Mouse (Mus musculus) liver, adult 10 weeks (tissue): Measurements from ENCODE around the gene Wdr91. TPM values are rescaled to one million over a fixed set of nuclear protein-coding genes. Genes with fewer than 3 reads are reported as not detected.

Experiments
- polyA plus RNA-seq: library from polyadenylated mRNA; stranded (reverse); fragments of 350-450 nt; fragmentation: Illumina TruSeq; extraction: RNeasy Lipid Tissue Mini Kit (QIAGEN cat#74804); gene quantifications from one replicate; pipeline ENCODE4 v1.2.3, GENCODE M21; 2014; ENCODE audit warnings: low read depth, low replicate concordance

Gene Wdr91
- polyA plus RNA-seq, result 7.9 TPM

DNA sequence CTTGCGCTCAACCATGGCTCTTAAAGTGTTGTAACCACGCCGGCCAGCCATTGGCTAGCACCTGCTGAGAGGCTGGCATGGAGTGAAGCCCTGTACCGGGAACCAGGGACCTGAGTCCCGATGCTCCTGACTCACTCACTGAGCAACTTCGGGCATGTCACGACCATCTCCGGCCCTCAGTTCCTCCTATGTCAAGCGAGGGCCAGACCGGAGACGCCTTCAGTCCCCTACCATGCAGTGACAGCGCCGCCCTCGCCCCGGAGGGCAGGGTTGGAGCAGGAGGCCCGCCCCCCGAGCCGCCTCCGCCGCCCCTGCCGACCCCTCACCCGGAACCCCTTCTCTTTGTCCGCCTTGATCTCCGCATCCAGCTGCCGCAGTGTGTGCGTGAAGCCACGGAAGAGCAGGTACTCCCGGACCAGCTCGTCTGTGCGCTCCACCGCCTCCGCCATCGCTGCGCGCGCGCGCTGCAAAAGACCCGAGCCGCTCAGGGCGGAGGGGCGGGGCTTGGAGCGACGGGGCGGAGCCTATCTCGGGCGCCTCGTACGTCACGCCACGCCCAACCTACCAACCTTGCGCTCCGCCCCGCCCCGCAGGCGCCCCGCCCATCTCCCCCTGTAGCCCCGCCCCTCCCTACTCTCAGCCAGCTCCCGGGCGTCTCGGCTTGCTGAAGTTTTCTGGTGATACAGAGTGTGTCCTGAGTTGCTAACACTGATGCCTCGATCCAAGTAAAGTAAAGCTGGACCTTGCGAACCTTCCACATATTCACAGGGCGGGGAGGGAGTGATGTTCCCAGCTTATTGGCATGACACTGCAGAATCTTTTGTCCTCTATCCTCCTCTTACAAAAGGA, at the start of gene Wdr91:
Wdr91 (minus strand) TSS at position 506 of the 849 bp plus-strand sequence.

DNA sequence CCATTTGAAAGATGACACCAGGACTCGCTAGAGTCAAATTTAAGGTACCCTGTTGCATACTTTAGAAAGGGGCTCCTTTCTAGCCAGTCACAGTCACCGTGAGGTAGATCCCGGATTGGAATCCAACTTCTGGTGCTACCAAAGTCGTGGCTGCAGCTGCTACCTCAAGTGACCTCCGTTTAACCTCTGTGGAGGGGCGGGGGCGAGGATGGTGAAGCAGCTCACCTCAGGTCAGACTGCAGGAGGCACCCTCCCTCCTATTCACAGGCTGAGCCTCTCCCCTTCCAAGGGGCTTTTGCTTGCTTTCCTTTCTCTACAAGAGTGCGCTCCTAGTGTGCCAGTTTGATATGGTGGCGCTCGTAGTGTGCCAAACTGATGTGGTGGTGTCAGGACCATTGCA, 9.3 kb upstream of the Wdr91 start, which contains the start of gene Stra8:
Stra8 (plus strand) TSS at position 208 of the 400 bp plus-strand sequence.

DNA sequence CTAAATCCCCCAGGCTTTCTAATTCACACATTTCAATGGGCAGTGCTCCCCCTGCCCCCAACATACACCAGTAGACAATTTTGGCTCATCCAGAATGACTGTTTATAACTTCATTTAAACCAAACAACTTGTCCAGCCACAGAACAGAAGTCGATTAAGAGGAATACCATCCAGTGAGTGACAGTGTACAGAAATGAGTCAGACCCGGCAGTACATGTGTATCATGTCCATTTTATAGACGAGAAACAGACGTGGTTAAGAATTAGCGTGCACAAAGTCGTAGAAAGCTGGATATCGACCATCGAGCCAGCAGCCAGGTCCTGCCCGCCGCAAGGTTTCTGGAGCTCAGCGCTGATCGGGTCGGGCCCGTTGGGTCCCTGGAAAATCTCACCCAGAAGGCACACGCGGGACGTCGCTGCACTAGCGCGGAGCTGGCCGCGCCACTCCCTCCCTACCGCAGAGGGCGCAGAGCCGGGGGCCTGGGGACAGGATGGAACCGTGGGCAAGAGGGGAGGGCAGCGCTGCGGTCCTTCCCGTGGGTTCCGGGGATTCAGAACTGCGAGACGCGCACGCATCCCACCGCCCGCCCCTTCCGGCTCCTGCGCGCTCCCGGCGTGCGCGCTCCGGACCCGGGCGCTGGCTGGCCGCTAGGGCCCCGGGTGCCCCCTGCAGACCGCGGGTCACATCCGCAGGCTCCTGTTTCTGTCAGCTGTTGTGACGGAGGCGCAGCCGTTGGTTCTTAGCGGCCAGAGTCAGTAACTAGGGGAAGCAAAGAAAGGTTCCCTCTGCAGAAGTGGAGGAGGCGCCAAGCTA, 33.0 kb downstream of the Wdr91 start, which contains the start of gene Cyren:
Cyren (minus strand) TSS at position 552 of the 813 bp plus-strand sequence.

DNA sequence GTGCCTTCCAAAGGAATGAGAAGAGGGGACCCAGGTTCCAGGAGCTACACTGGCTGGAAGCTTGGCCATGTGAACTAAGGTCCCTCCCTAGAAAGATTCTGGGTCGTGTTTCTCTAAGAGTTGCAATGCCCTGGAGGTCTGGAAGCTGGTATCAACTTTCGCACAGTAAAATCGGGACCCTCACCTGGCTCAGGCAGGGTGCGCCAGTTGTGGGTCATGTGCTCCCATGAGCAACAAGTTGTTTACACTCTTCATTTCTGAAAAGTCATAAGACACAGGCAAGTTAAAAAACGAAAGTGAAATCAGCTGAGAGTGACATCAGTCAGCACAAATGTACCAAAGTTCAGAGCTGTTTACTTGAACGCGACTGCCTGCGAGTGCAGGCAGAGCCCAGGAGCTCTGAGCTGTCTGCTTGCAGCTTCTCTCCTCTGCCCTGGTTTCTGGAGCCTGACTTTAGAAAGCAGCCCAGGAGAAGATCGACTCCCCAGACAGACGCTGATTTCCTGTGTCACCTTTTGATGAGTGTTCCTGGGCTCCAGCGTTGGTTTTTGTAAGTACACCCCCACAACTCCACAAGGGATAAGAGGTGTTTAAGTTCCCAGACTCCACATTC, 47.8 kb downstream of the Wdr91 start, which contains the start of gene Tmem140:
Tmem140 (plus strand) TSS at position 356 of the 613 bp plus-strand sequence.

Other genes starting within 250 kb of the Wdr91 start
- 17.3 TPM for gene Agbl3, start 130.4 kb downstream of the Wdr91 start, polyA plus RNA-seq
- 19.4 TPM for gene Tmem140, start 47.7 kb downstream of the Wdr91 start, polyA plus RNA-seq
- gene Cyren, start 32.8 kb downstream of the Wdr91 start, polyA plus RNA-seq, result 1.3 TPM
- not detected for gene Stra8, start 9.3 kb upstream of the Wdr91 start, polyA plus RNA-seq
- gene Slc23a4, start 77.5 kb upstream of the Wdr91 start, polyA plus RNA-seq, result not detected
- 13.5 TPM for gene Cnot4, start 222.8 kb upstream of the Wdr91 start, polyA plus RNA-seq